Mouse (Mus musculus) midbrain, embryonic 15.5 days (tissue): ENCODE measurements around the gene Kcnj16. TPM values are rescaled to one million over a fixed set of nuclear protein-coding genes. Genes with fewer than 3 reads are reported as not detected.

ENCODE experiments used
- ATAC-seq: fragments of 200-750 bp; cut with Nextera tagmentation; replicated peaks from 2 replicates; pipeline ENCODE4 v1.8.0; 2017; ENCODE audit warnings: moderate TSS enrichment
- H3K27ac ChIP-seq: fragments of 300-500 bp; sonication (generic); 2 replicates; pipeline ENCODE4 v1.5.1; 2015; ENCODE audit warnings: mild to moderate bottlenecking, inconsistent platforms
- H3K27me3 ChIP-seq: fragments of 300-500 bp; sonication (generic); replicated peaks from 2 replicates; pipeline ENCODE4 v1.6.1; 2015; ENCODE audit warnings: inconsistent platforms
- H3K36me3 ChIP-seq: fragments of 300-500 bp; sonication (generic); replicated peaks from 2 replicates; pipeline ENCODE4 v1.6.1; 2015; ENCODE audit warnings: inconsistent platforms
- H3K4me1 ChIP-seq: fragments of 300-500 bp; sonication (generic); 2 replicates; pipeline ENCODE4 v1.6.1; 2015; ENCODE audit warnings: inconsistent platforms
- H3K4me2 ChIP-seq: fragments of 300-500 bp; sonication (generic); 2 replicates; pipeline ENCODE4 v1.6.1; 2015; ENCODE audit warnings: inconsistent platforms, mild to moderate bottlenecking, moderate library complexity
- H3K4me3 ChIP-seq: fragments of 300-500 bp; sonication (generic); 2 replicates; pipeline ENCODE4 v1.5.1; 2015; ENCODE audit warnings: mild to moderate bottlenecking, inconsistent platforms
- H3K9ac ChIP-seq: fragments of 300-500 bp; sonication (generic); 2 replicates; pipeline ENCODE4 v1.6.1; 2015; ENCODE audit warnings: mild to moderate bottlenecking, inconsistent platforms
- H3K9me3 ChIP-seq: fragments of 300-500 bp; sonication (generic); 2 replicates; pipeline ENCODE4 v1.6.1; 2016; ENCODE audit warnings: inconsistent platforms
- WGBS: fragments of 180-500 bp; shearing (Covaris S2); methylation state at CpG from one replicate; pipeline ENCODE4 v1.1.7; 2015; ENCODE audit warnings: mixed read lengths; 5-methylcytosine and 5-hydroxymethylcytosine counted together
- polyA plus RNA-seq: library from polyadenylated mRNA; unstranded; fragments of >200 nt; fragmentation: Nextera tagmentation; extraction: Ambion mirVana; gene quantifications from 2 replicates; pipeline ENCODE4 v1.2.1, GENCODE M21; 2015

The Kcnj16 gene
- polyA plus RNA-seq, 1 experiment from 2014 or later = 0.75 TPM

- Histone ChIP-seq H3K27me3 (no peaks in the 10 kb centered on the region), H3K9me3 (no peaks in the 10 kb centered on the region), H3K9ac (no peak overlapping the region), H3K4me2 (no peak overlapping the region), H3K27ac (no peak overlapping the region), H3K4me3 (no peak overlapping the region), H3K36me3 (no peaks in the 10 kb centered on the region), H3K4me1 (peaks cover 6% of the 10 kb centered on the region; the same call in 1 of the 2 replicates)
- WGBS = 39% methylated on average over 5 of the region's 5 CpGs
- ATAC-seq = no peak
These were observed 92.4 kb downstream of the Kcnj16 start for GRCm38 (mm10) chr11:111060216-111060615.

DNA sequence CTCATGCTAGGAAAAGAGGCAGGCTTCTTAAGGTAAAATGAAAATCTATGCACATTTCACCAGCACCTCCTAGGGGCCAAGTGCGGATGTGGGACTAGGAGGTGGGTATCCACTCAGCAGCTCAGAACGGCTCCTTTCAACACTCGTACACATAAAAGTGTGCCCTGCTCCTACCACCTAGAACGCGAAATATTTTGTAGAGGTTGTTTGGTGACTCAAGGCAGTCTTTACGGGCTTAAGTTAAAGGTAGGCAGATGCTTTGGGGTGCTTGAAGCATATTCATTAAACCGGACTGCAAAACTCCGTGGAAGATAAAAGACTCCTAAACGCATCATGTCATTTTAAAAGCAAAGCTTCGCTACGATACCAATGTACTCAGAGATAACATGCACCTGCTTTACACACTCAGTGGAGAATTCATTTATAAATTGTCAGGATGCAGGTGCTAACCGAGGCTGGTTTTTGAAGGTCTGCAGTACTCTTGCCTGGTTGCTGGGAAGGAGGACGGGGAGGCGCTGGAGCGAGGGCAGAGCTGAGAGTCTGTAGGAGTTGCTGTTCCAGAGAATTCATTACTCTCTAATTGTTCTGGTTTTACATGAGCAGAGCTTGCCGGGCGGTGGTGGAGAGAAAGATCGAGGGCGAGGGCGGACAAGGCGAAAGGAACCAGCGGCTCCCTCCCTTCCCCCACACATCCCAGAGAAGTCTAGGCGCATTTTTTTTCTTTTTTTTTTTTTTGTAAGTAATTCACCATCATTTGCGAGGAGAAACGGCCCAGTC is 97.1 kb downstream of the Kcnj16 start:
- Histone ChIP-seq H3K9ac (peak overlapping the region; percentile 48), H3K9me3 (no peaks in the 10 kb centered on the region), H3K27ac (peak overlapping the region; percentile 73; the same call in 1 of the 2 replicates), H3K27me3 (peaks cover 3% of the 10 kb centered on the region; the same call in 1 of the 2 replicates), H3K4me2 (peak overlapping the region; percentile 91), H3K4me3 (peak overlapping the region; percentile 72), H3K36me3 (no peaks in the 10 kb centered on the region), H3K4me1 (peaks cover 16% of the 10 kb centered on the region)
- WGBS = under 1% methylated on average over 25 of the region's 25 CpGs
- peak; percentile 69 for ATAC-seq

GRCm38 (mm10) chr11:111065635-111066298 is 97.9 kb downstream of the Kcnj16 start, which contains the start of gene Kcnj2:
Kcnj2 (plus strand) TSS chr11:111066164.
- Histone ChIP-seq H3K27me3 (peaks cover 3% of the 10 kb centered on the region; the same call in 1 of the 2 replicates), H3K4me2 (peak within 1 kb of the TSS; percentile 91), H3K27ac (peak within 1 kb of the TSS; percentile 73), H3K36me3 (no peaks in the 10 kb centered on the region), H3K9me3 (no peaks in the 10 kb centered on the region), H3K4me1 (peaks cover 16% of the 10 kb centered on the region), H3K4me3 (peak within 1 kb of the TSS; percentile 72), H3K9ac (peak within 1 kb of the TSS; percentile 48)
- ATAC-seq = peak; percentile 99
- under 1% methylated on average over 28 of the region's 28 CpGs for WGBS

DNA sequence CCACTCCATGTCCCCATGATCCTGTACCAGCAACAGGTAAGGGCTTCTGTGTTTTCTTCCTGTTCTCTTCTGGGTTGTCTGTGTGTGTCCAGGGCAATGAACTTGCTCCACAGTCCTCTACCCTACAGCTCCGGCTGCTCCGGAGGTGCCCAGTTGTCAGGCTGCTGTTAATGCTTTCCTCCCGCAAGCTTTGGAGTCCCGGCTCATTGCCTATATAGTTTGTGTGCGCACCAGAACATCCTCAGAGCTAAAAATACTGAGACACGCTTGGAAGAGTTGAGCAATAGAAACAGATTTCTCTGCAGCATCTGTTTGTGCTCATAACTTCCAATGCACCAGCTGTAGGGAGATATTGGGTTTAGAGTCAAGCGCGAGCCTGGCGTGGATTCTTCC is 98.5 kb downstream of the Kcnj16 start:
- no peak overlapping the region for H3K27ac ChIP-seq
- WGBS = under 1% methylated on average over 9 of the region's 9 CpGs

GRCm38 (mm10) chr11:111067787-111068186 is 100.0 kb downstream of the Kcnj16 start:
- ATAC-seq = no peak
- Histone ChIP-seq H3K27ac (no peak overlapping the region), H3K4me1 (peaks cover 16% of the 10 kb centered on the region), H3K4me3 (peak overlapping the region; percentile 72), H3K9me3 (no peaks in the 10 kb centered on the region), H3K9ac (no peak overlapping the region), H3K36me3 (no peaks in the 10 kb centered on the region), H3K4me2 (peak overlapping the region; percentile 91), H3K27me3 (peaks cover 3% of the 10 kb centered on the region; the same call in 1 of the 2 replicates)
- 67% methylated on average over 3 of the region's 3 CpGs for WGBS

More for the DNA sequence above, 98.5 kb downstream of the Kcnj16 start:
- Histone ChIP-seq H3K9ac (peak overlapping the region; percentile 48; the same call in 1 of the 2 replicates), H3K4me2 (peak overlapping the region; percentile 91), H3K36me3 (no peaks in the 10 kb centered on the region), H3K4me1 (peaks cover 16% of the 10 kb centered on the region), H3K4me3 (peak overlapping the region; percentile 72), H3K9me3 (no peaks in the 10 kb centered on the region), H3K27me3 (peaks cover 3% of the 10 kb centered on the region; the same call in 1 of the 2 replicates)
- ATAC-seq = peak; percentile 72

GRCm38 (mm10) chr11:111070460-111070859 is 102.6 kb downstream of the Kcnj16 start:
- Histone ChIP-seq H3K9me3 (no peaks in the 10 kb centered on the region), H3K36me3 (no peaks in the 10 kb centered on the region), H3K4me1 (peaks cover 10% of the 10 kb centered on the region), H3K4me3 (no peak overlapping the region), H3K4me2 (no peak overlapping the region), H3K27me3 (peaks cover 3% of the 10 kb centered on the region; the same call in 1 of the 2 replicates), H3K9ac (no peak overlapping the region), H3K27ac (no peak overlapping the region)
- no peak for ATAC-seq

- Histone ChIP-seq H3K27me3 (no peaks in the 10 kb centered on the region), H3K4me3 (no peak overlapping the region), H3K9ac (no peak overlapping the region), H3K9me3 (no peaks in the 10 kb centered on the region), H3K4me2 (no peak overlapping the region), H3K4me1 (no peaks in the 10 kb centered on the region), H3K27ac (no peak overlapping the region), H3K36me3 (no peaks in the 10 kb centered on the region)
- no peak for ATAC-seq
These were observed 106.3 kb downstream of the Kcnj16 start for GRCm38 (mm10) chr11:111074131-111074530.

Other genes with a start within 250 kb of the Kcnj16 start
- gene Kcnj2, start 98.1 kb downstream of the Kcnj16 start, polyA plus RNA-seq = 1.2 and 1.6 TPM in 2 replicates